Mouse (Mus musculus): Measurements from ENCODE around the gene Armc8.

DNA sequence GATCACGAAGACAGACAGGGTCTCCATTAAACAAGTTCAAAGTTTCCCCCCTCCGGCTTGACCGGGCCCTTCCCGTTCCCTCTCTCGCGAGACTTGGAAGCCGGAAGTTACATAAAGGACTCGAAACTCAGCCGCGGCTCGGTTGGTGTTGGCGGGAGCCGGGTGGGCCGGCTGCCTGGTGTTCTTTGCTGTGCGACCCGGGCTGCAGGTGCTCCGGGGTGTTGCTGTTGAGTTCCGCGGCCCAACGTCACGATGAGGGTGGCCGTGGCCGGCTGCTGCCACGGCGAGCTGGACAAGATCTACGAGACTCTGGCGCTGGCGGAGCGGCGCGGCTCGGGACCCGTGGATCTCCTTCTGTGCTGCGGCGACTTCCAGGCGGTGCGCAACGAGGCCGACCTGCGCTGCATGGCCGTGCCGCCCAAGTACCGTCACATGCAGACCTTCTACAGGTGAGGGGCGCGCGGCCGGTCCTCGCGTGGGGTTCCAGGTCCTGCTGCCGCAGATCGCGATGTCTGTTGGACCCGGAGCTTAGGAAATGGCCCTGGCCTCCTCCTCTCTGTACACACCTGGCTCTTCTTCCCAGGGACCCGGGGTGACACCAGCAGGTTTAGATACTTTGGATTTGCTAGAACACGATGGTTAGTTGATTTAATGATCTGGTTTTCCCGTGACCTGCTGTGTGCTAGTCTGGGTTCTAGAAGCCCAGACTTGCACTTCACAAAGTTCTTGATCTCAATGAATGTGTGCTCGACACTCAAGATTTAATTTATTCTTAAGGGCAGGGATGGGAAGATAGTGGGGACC lies 7.2 kb upstream of the Armc8 start, which contains the start of gene Dbr1:
- TF ChIP-seq TCF12 (IDR thresholded peaks at IDR 0.05; ENCODE audit: insufficient read depth, poor library complexity, severe bottlenecking) = no peak
- TF ChIP-seq POLR2A (IDR thresholded peaks at IDR 0.05; ENCODE audit: insufficient read length, low read depth) = peak; percentile 82
- peak; percentile 97 for TF ChIP-seq E2F4 (IDR thresholded peaks at IDR 0.05; ENCODE audit: insufficient read depth)
- TF ChIP-seq CEBPB (IDR thresholded peaks at IDR 0.05; ENCODE audit: insufficient read depth, poor library complexity, severe bottlenecking) = no peak
- no peak for TF ChIP-seq MYOD1 (IDR thresholded peaks at IDR 0.05; ENCODE audit: control insufficient read depth in 1 of 3, insufficient read length in 2 of 3, low read depth in 2 of 3)
- TF ChIP-seq MYOG (IDR thresholded peaks at IDR 0.05; ENCODE audit: control insufficient read depth in 1 of 3, insufficient read depth in 1 of 3, insufficient read length in 2 of 3, low read depth in 2 of 3) = peak in 2 of 3 experiments; percentile 2 to 41
- peak; percentile 48 for TF ChIP-seq POLR2AphosphoS2 (IDR thresholded peaks at IDR 0.05; ENCODE audit: insufficient read length, low read depth)
- TF ChIP-seq USF1 (IDR thresholded peaks at IDR 0.05; ENCODE audit: low read depth) = no peak
